Mouse (Mus musculus) ES-Bruce4 (cell line): ENCODE measurements at regions not wholly inside any gene's neighbourhood (a gene's known extent, or its start where the extent isn't known, plus 50 kb on each side); places are given as distances from the start of the nearest gene placed in this dataset.

Experiments used
- CTCF ChIP-seq: IDR thresholded peaks from one replicate; pipeline ENCODE4 v1.8.1; 2011; ENCODE audit warnings: low read depth, low read length
- EP300 ChIP-seq: IDR thresholded peaks from 2 replicates; pipeline ENCODE4 v1.6.1; 2011; ENCODE audit warnings: low read depth, low read length; ENCODE audit not compliant: insufficient read depth
- POLR2A ChIP-seq: IDR thresholded peaks from one replicate; pipeline ENCODE4 v1.8.1; 2011; ENCODE audit warnings: low read length; ENCODE audit not compliant: insufficient read depth

GRCm38 (mm10) chr4:35395583-35395877 is 169.6 kb upstream of the C9orf72 start:
- TF ChIP-seq CTCF = no peak
- no peak for TF ChIP-seq POLR2A
- no peak for TF ChIP-seq EP300
